Mouse (Mus musculus) adrenal gland, postnatal 36 days (tissue): ENCODE data around the gene Olfr196. TPM values are rescaled to one million over a fixed set of nuclear protein-coding genes. Genes with fewer than 3 reads are reported as not detected.
"Not testable (repeated sequence)": the region's sequence is repeated elsewhere in the genome, so short reads cannot be mapped to it uniquely, and the experiment has no call there.

Experiments
- DNase-seq, 2 experiments: peaks; one replicate each; pipeline ENCODE4 v3.0.0; 2021; ENCODE audit warnings: mixed read lengths in 1 of 2
- long read RNA-seq, 2 experiments: library from polyadenylated mRNA; stranded (forward); transcript quantifications; one replicate each; pipeline ENCODE4 v2.0.0; 2021; ENCODE audit warnings: borderline sequencing depth in 2 of 2
- total RNA-seq, 2 experiments: library from RNA; stranded (reverse); gene quantifications; 2 replicates each; pipeline ENCODE4 v1.2.3; 2021

The Olfr196 gene
- not detected for total RNA-seq
- long read RNA-seq, experiment 1: 0 reads
- long read RNA-seq, experiment 2: 0 reads

DNA sequence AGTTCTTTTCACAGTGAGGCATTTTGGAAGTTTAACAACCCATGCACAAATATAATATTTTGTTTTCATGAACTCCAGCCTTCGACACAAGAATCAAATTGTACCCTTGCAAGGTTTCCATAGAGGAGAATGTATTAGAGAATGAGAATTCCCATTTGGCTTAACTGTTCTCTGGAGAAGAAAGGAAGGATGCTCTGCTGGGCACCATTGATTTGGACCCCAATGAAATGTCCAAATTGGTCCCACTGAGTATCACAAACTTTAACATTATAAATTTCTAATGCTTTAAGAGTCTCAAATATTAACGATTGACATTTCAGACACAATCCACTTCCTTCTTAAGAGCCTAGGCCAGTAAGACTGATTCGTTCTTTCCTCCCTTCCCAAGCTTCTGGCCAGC, at the start of gene Olfr196:
Olfr196 (minus strand) TSS at position 101 of the 400 bp plus-strand sequence.
- no peak for DNase-seq

DNA sequence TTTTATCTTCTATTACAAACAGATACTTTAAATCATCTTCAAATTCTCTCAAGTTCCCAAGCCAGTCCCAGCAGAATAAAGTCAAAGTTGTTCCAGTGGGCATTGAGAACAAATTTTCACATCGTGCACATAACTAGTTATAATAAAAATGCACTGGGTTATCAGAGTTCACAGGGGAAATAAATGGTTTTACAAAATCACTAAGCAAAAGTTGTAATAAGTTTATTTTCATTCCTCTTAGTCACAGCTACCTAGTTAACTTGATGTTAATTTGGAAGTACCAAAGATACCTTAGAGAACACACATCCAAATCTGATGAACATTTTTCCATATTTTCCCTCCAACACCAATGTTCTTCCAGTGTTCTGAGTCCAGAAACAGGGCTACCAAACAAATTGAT, 49.4 kb upstream of the Olfr196 start, which contains the start of gene Olfr199:
Olfr199 (minus strand) TSS at position 101 of the 400 bp plus-strand sequence.
- not testable (repeated sequence) for DNase-seq

DNA sequence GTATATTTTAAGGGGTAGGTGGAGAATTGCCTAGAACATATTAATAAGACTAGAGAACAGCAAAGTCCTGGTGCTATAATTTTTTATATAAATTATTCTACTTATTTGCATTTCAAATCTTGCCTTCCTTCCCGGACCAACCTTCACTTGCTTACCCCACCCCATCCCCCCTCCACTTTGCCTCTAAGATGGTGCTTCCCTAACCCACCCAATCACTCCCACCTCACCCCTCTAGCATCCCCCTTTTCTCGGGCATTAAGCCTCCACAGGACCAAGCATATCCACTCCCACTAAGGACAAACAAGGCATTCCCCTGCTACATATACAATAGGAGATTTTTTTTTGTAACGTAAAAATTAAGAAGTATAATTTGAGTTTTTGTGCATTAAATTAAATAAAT, 47.6 kb upstream of the Olfr196 start:
- DNase-seq: not testable (repeated sequence)

DNA sequence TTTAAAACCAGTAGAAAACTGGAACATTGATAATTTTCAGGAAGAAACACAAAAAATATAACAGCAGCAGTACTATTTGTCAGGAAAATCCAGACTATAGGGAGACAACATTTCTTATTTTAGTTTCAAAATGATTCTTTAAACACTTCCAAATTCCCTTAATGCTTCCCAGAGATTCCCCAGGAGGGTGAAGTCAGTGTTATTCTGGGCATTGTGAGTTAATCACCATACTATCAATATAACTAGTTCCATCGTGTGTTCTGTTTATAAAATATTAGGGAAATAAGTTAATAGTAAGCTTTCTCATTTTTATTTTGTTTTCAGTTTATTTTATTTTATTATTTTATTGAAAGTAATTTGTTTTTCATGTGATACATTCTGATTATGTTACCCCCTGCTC, 33.2 kb upstream of the Olfr196 start, which contains the start of gene Olfr198:
Olfr198 (minus strand) TSS at position 101 of the 400 bp plus-strand sequence.
- DNase-seq: not testable (repeated sequence)

DNA sequence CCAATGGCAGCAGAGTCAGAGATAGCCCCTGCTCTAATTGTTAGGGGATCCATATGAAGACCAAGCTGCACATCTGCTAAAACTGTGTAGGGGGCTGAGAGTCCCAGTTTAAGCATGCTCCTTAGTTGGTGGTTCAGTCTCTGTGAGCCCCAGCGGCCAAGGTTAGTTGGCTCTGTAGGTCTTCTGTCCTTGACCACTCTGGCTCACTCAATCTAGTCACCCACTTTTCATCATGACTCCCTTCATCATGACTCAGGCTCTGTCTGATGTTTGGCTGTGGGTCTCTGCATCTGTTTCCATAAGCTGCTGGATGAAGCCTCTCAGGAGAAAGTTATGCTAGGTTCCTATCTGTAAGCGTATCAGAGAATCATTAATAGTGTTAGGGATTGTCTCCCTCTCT, 18.3 kb downstream of the Olfr196 start:
- DNase-seq: peak; percentile 15 to 31

DNA sequence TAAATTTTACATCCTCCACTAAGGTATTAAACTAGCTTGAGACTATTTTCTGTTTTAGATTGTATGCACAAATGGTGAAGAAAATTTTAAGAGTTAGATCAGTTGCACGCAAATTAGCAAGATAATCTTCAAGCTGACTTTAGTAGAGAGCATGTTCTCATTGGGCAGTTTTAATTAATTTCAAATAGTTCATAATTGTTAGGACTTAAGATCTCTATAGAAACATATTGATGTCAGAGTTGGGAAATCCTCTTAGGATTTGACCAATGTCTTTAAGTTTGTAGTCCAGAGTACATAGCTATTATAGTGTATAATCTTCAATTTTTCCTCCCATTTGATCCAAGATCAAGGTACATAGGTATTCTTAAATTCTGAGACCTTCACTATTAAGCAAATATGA, 23.5 kb downstream of the Olfr196 start, which contains the start of gene Olfr195:
Olfr195 (plus strand) TSS at position 301 of the 400 bp plus-strand sequence.
- no peak for DNase-seq

DNA sequence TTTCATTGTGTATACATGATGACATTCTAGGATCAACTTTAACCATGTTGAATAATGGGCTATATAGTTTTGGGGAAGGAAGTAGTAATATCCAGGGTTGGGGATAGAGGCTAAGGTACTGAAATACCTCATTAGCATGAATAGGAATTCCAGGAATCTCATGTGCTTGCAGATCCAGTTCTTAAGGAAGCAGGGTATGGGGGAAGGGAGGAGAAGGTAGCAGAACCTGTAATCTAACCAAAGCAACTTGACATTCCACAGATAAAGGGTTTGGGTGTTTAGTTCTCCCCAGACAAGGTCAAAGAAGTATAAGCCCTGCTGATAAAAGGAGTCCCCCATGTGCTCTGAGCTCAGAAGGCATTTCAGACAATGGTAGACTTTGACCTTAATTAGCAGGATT, 29.1 kb downstream of the Olfr196 start:
- DNase-seq: no peak

DNA sequence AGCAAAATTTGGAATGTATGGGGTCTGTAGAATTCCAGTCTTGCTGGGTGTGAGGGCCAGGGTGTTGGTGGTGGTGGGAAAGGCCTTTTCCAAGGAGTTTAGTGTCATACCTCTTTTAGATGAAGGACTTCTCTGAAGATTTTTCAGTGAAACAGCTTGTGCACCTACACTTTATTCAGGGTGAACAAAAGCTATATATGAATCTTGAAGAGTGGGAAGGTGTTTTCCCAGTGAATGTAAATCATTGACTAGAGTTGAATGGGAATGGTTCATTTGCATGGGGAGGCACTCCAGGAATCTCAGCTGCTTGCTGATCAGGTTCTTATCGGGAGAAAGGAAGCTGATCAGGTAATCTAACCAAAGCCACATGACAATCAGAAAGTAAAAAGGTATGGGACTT, 39.5 kb downstream of the Olfr196 start:
- no peak for DNase-seq

DNA sequence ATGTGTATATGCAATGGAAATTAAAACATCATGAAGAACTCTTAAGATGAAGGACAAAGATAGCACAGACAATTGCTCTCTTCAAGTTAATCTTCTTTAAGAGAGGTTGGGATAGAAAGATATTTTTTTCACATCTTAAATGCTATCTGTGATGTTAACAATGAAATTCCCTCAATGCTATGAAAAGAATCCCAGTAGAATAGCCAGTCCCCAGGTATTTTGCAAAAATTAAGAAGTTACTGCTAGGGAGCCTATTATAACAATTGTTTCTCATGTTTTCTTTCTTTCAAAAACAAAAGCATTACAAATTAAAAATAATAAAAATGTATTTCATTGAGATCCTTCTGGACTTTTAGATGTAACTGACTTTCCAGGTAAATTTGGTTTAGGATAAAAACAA, 49.3 kb downstream of the Olfr196 start, which contains the start of gene Olfr194:
Olfr194 (minus strand) TSS at position 101 of the 400 bp plus-strand sequence.
- DNase-seq: no peak

Other genes with a start within 250 kb of the Olfr196 start
- gene Olfr181, start 241.7 kb downstream of the Olfr196 start, total RNA-seq: not detected
- not detected for gene Olfr180, start 241.1 kb downstream of the Olfr196 start, total RNA-seq
- not detected for gene Olfr183, start 175.1 kb downstream of the Olfr196 start, total RNA-seq
- not detected for gene Olfr186, start 140.2 kb downstream of the Olfr196 start, total RNA-seq
- not detected for gene Olfr187, start 130.7 kb downstream of the Olfr196 start, total RNA-seq
- not detected for gene Olfr190, start 92.4 kb downstream of the Olfr196 start, total RNA-seq
- gene Olfr191, start 80.6 kb downstream of the Olfr196 start, total RNA-seq: not detected
- not detected for gene Olfr193, start 58.6 kb downstream of the Olfr196 start, total RNA-seq
- not detected for gene Olfr194, start 49.4 kb downstream of the Olfr196 start, total RNA-seq
- gene Olfr195, start 23.4 kb downstream of the Olfr196 start, total RNA-seq: not detected
- gene Olfr198, start 33.1 kb upstream of the Olfr196 start, total RNA-seq: not detected
- gene Olfr199, start 49.3 kb upstream of the Olfr196 start, total RNA-seq: not detected
- gene Olfr201, start 102.2 kb upstream of the Olfr196 start, total RNA-seq: not detected
- gene Olfr202, start 116.3 kb upstream of the Olfr196 start, total RNA-seq: not detected
- not detected for gene Olfr203, start 128.4 kb upstream of the Olfr196 start, total RNA-seq
- not detected for gene Olfr204, start 147.8 kb upstream of the Olfr196 start, total RNA-seq
- gene Olfr205, start 160.7 kb upstream of the Olfr196 start, total RNA-seq: not detected
- gene Olfr206, start 178.8 kb upstream of the Olfr196 start, total RNA-seq: not detected
- gene Olfr209, start 193.5 kb upstream of the Olfr196 start, total RNA-seq: not detected
- gene Gabrr3, start 236.9 kb upstream of the Olfr196 start, total RNA-seq: not detected